Mouse (Mus musculus) liver, embryonic 16.5 days (tissue): Measurements from ENCODE around the gene Esrrg. TPM values are rescaled to one million over a fixed set of nuclear protein-coding genes. Genes with fewer than 3 reads are reported as not detected.
A peak's percentile ranks its signal among the peaks of the same experiment; 100 is the strongest.

Experiments used
- ATAC-seq: fragments of 200-750 bp; cut with Nextera tagmentation; 2 replicates; pipeline ENCODE4 v1.8.0; 2017; ENCODE audit warnings: low read depth, mild to moderate bottlenecking, moderate number of reproducible peaks, moderate library complexity
- H3K27ac ChIP-seq: fragments of 300-500 bp; sonication (generic); 2 replicates; pipeline ENCODE4 v1.5.1; 2014; ENCODE audit warnings: mild to moderate bottlenecking, low read length
- H3K27me3 ChIP-seq: fragments of 300-500 bp; sonication (generic); 2 replicates; pipeline ENCODE4 v1.6.1; 2014; ENCODE audit warnings: low read depth, low read length, mixed read lengths; ENCODE audit not compliant: control insufficient read depth, insufficient read depth
- H3K36me3 ChIP-seq: fragments of 300-500 bp; sonication (generic); 2 replicates; pipeline ENCODE4 v1.6.1; 2014; ENCODE audit warnings: mild to moderate bottlenecking; ENCODE audit not compliant: control insufficient read depth, insufficient read depth
- H3K4me1 ChIP-seq: fragments of 300-500 bp; sonication (generic); 2 replicates; pipeline ENCODE4 v1.6.1; 2014; ENCODE audit warnings: low read depth, low read length, mixed read lengths; ENCODE audit not compliant: control insufficient read depth
- H3K4me2 ChIP-seq: fragments of 300-500 bp; sonication (generic); 2 replicates; pipeline ENCODE4 v1.6.1; 2014; ENCODE audit warnings: low read depth, low read length, mixed read lengths
- H3K4me3 ChIP-seq: fragments of 300-500 bp; sonication (generic); 2 replicates; pipeline ENCODE4 v1.5.1; 2014; ENCODE audit warnings: low read depth, mild to moderate bottlenecking, low read length
- H3K9ac ChIP-seq: fragments of 300-500 bp; sonication (generic); 2 replicates; pipeline ENCODE4 v1.6.1; 2014; ENCODE audit warnings: low read depth, low read length
- H3K9me3 ChIP-seq: fragments of 300-500 bp; sonication (generic); replicated peaks from 2 replicates; pipeline ENCODE4 v1.6.1; 2016; ENCODE audit warnings: low read length; ENCODE audit not compliant: control insufficient read depth
- WGBS: fragments of 180-500 bp; shearing (Covaris S2); extraction: QIAGEN DNeasy Blood & Tissue Kit; methylation state at CpG from one replicate; pipeline ENCODE4 v1.1.7; 2014; ENCODE audit not compliant: insufficient replicate concordance; 5-methylcytosine and 5-hydroxymethylcytosine counted together
- polyA plus RNA-seq: library from polyadenylated mRNA; unstranded; fragments of >200 nt; fragmentation: Nextera tagmentation; extraction: Ambion mirVana; gene quantifications from 2 replicates; pipeline ENCODE4 v1.2.1, GENCODE M21; 2015

Esrrg gene
- polyA plus RNA-seq, 1 experiment from 2014 or later: 0.19 TPM

DNA sequence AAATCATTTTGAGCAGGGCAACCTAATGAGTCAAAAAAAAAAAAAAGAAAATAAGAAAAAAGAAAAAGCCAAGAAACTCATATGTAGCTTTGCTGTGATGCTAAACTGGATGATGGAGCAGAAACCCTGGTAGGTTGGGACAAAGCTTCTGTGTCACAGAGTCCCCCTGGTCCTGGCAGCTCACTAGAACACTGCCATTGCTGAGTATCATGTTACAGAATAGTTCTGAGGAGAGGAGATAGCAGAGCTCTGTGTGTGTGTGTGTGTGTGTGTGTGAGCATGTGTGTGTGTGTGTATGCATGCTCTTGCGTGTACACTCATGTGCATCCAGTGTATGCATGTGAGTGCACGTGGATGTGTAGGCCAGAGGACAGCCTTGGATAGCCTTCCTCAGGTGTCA is 265.2 kb downstream of the Esrrg start:
- H3K4me3 ChIP-seq: no peak overlapping the region
- no peak overlapping the region for H3K4me2 ChIP-seq
- H3K4me1 ChIP-seq: no peaks in the 10 kb centered on the region
- H3K9ac ChIP-seq: no peak overlapping the region
- H3K27me3 ChIP-seq: no peaks in the 10 kb centered on the region
- WGBS: 59% methylated on average over 2 of the region's 2 CpGs
- H3K9me3 ChIP-seq: no peaks in the 10 kb centered on the region
- H3K27ac ChIP-seq: no peak overlapping the region
- no peak for ATAC-seq
- H3K36me3 ChIP-seq: no peaks in the 10 kb centered on the region

- H3K9me3 ChIP-seq: no peaks in the 10 kb centered on the region
- H3K27ac ChIP-seq: no peak overlapping the region
- H3K9ac ChIP-seq: no peak overlapping the region
- no peaks in the 10 kb centered on the region for H3K27me3 ChIP-seq
- H3K36me3 ChIP-seq: no peaks in the 10 kb centered on the region
- 70% methylated on average over 6 of the region's 6 CpGs for WGBS
- no peak overlapping the region for H3K4me3 ChIP-seq
- no peak overlapping the region for H3K4me2 ChIP-seq
- H3K4me1 ChIP-seq: no peaks in the 10 kb centered on the region
- ATAC-seq: no peak
Observed at GRCm38 (mm10) chr1:187887270-187887669, 278.7 kb downstream of the Esrrg start.

DNA sequence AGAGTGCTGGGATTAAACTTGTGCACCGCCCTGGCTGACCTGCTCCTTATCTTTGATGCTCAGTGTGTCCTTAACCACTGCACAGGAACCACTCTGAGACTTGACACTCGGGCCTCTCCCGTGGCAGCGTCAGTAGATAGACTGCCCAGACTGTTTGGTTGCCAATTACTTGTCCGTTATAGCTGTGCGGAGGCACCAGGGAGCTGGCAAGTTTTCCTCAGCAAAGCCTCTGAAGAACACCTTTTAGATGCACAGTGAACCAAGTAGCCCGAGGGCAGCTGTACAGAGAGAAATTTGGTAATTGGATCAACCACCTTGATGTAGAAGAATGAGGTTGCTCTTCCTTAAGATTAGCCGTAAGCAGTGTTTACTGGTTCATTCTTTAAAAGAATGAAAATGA is 279.6 kb downstream of the Esrrg start:
- no peaks in the 10 kb centered on the region for H3K36me3 ChIP-seq
- no peak overlapping the region for H3K4me2 ChIP-seq
- no peak overlapping the region for H3K4me3 ChIP-seq
- no peaks in the 10 kb centered on the region for H3K4me1 ChIP-seq
- no peaks in the 10 kb centered on the region for H3K27me3 ChIP-seq
- 57% methylated on average over 8 of the region's 8 CpGs for WGBS
- no peak for ATAC-seq
- no peak overlapping the region for H3K27ac ChIP-seq
- H3K9me3 ChIP-seq: no peaks in the 10 kb centered on the region
- no peak overlapping the region for H3K9ac ChIP-seq

DNA sequence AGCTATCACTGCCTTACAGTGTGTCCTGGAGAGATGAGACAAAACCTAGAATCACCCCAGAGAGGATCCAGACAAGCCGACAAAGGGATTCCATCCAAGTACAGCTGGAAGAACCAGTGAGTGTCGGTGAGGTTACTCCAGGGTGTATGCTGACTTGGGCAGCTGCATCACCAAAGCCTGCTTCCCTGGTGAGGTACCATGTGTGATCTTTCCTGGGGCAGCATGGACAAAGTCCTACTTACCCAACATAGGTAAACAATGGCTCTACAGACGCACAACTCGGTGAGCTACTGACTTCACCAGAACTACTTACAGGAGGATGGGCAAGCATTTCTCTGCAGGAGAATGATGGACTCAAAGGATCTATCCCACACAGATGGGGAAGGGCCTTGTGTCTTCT is 280.5 kb downstream of the Esrrg start:
- H3K4me3 ChIP-seq: no peak overlapping the region
- H3K36me3 ChIP-seq: no peaks in the 10 kb centered on the region
- H3K27me3 ChIP-seq: no peaks in the 10 kb centered on the region
- H3K4me1 ChIP-seq: no peaks in the 10 kb centered on the region
- no peaks in the 10 kb centered on the region for H3K9me3 ChIP-seq
- ATAC-seq: peak; percentile 80
- WGBS: 59% methylated on average over 4 of the region's 4 CpGs
- no peak overlapping the region for H3K27ac ChIP-seq
- H3K9ac ChIP-seq: no peak overlapping the region
- H3K4me2 ChIP-seq: no peak overlapping the region

DNA sequence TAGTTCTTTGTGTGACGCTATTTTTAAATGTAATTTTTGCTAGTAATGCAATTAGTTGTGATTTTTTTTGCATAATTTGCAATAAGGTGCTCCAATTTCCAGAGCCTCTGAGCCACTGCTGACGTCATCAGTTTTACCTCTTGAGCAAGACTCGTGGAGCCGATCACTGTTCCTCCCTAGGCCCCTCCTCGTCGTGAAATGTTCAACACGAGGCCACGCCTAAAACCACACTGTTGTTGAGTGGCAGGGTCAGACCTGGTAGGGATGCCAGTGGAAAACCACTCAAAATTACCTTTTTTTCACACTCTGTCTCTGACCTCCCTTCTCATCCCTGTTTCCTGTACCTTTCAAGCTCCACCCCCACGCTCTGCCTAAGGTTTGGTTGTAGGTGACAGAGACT is 282.7 kb downstream of the Esrrg start:
- Histone ChIP-seq H3K27ac (no peak overlapping the region), H3K4me1 (no peaks in the 10 kb centered on the region), H3K4me3 (no peak overlapping the region), H3K9me3 (no peaks in the 10 kb centered on the region), H3K27me3 (no peaks in the 10 kb centered on the region), H3K36me3 (no peaks in the 10 kb centered on the region), H3K9ac (no peak overlapping the region), H3K4me2 (no peak overlapping the region)
- no peak for ATAC-seq
- WGBS: 41% methylated on average over 9 of the region's 9 CpGs

DNA sequence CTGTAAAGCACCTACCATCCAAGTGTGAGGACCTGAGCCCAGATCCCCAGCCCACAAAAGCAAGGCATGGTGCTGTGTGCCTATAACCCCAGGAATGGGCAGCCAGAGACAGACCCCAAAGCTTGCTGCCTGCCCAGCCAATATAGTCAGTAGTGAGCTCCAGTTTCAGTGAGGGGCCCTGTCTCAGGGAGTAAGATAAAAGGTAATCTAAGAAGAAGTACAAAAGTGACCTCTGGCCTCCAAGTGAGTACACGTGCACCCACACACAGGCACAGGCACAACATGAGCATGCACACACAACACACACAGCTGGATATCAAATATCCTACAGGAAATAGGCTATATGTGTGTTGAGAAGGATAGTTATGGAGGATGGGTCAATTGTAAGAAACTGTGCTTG is 286.9 kb downstream of the Esrrg start:
- no peak for ATAC-seq
- WGBS: 41% methylated on average over 1 of the region's 1 CpGs
- no peak overlapping the region for H3K4me2 ChIP-seq
- no peak overlapping the region for H3K4me3 ChIP-seq
- no peaks in the 10 kb centered on the region for H3K27me3 ChIP-seq
- H3K9ac ChIP-seq: no peak overlapping the region
- H3K36me3 ChIP-seq: no peaks in the 10 kb centered on the region
- no peak overlapping the region for H3K27ac ChIP-seq
- no peaks in the 10 kb centered on the region for H3K4me1 ChIP-seq
- H3K9me3 ChIP-seq: no peaks in the 10 kb centered on the region

GRCm38 (mm10) chr1:187896291-187896690 is 287.7 kb downstream of the Esrrg start:
- 40% methylated on average over 3 of the region's 3 CpGs for WGBS
- H3K4me2 ChIP-seq: no peak overlapping the region
- ATAC-seq: no peak
- no peaks in the 10 kb centered on the region for H3K9me3 ChIP-seq
- no peak overlapping the region for H3K9ac ChIP-seq
- no peaks in the 10 kb centered on the region for H3K27me3 ChIP-seq
- no peak overlapping the region for H3K4me3 ChIP-seq
- H3K4me1 ChIP-seq: no peaks in the 10 kb centered on the region
- no peak overlapping the region for H3K27ac ChIP-seq
- H3K36me3 ChIP-seq: no peaks in the 10 kb centered on the region

GRCm38 (mm10) chr1:187896910-187897309 is 288.3 kb downstream of the Esrrg start:
- ATAC-seq: no peak
- Histone ChIP-seq H3K36me3 (no peaks in the 10 kb centered on the region), H3K4me3 (no peak overlapping the region), H3K9me3 (no peaks in the 10 kb centered on the region), H3K27ac (no peak overlapping the region), H3K4me2 (no peak overlapping the region), H3K27me3 (no peaks in the 10 kb centered on the region), H3K9ac (no peak overlapping the region), H3K4me1 (no peaks in the 10 kb centered on the region)
- 67% methylated on average over 7 of the region's 7 CpGs for WGBS

DNA sequence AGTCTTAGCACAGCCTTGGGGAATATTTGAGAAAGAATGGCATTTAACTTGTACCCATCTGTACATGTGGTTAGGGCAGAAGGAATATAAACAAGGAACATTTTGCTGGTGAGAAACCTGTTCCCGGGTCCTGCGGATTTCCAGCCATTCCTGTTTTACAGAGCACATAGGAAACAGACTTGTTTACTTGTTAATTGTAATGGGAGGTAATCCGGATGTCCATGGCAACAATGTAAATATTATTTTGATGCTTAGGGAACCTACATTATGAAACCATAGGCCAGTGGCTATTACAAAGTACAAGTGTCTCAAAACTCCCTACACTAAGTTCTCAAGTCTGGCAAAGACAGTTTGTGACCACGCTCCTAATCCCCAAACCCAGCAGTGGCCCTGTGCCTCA is 290.9 kb downstream of the Esrrg start:
- Histone ChIP-seq H3K4me1 (no peaks in the 10 kb centered on the region), H3K27me3 (no peaks in the 10 kb centered on the region), H3K9me3 (no peaks in the 10 kb centered on the region), H3K27ac (no peak overlapping the region), H3K4me2 (no peak overlapping the region), H3K9ac (no peak overlapping the region), H3K4me3 (no peak overlapping the region), H3K36me3 (no peaks in the 10 kb centered on the region)
- ATAC-seq: no peak
- WGBS: 40% methylated on average over 4 of the region's 4 CpGs

GRCm38 (mm10) chr1:187900756-187901155 is 292.2 kb downstream of the Esrrg start:
- ATAC-seq: no peak
- no peak overlapping the region for H3K4me3 ChIP-seq
- H3K4me2 ChIP-seq: no peak overlapping the region
- H3K9ac ChIP-seq: no peak overlapping the region
- H3K4me1 ChIP-seq: no peaks in the 10 kb centered on the region
- 45% methylated on average over 6 of the region's 6 CpGs for WGBS
- H3K27ac ChIP-seq: no peak overlapping the region
- no peaks in the 10 kb centered on the region for H3K9me3 ChIP-seq
- H3K27me3 ChIP-seq: no peaks in the 10 kb centered on the region
- H3K36me3 ChIP-seq: no peaks in the 10 kb centered on the region
